Mouse (Mus musculus) cerebellum, adult 2 months (tissue): ENCODE results near the gene Echdc3.

Source experiments
- CTCF ChIP-seq: fragments of 200-500 bp; IDR thresholded peaks from 2 replicates; pipeline ENCODE4 v1.5.1; 2011; ENCODE audit warnings: low read depth, mild to moderate bottlenecking, control low read depth, low read length, moderate library complexity, borderline replicate concordance; ENCODE audit not compliant: insufficient read depth
- POLR2A ChIP-seq: fragments of 200-500 bp; IDR thresholded peaks from 2 replicates; pipeline ENCODE4 v1.6.1; 2011; ENCODE audit warnings: low read length, control low read depth, borderline replicate concordance; ENCODE audit not compliant: insufficient read depth

DNA sequence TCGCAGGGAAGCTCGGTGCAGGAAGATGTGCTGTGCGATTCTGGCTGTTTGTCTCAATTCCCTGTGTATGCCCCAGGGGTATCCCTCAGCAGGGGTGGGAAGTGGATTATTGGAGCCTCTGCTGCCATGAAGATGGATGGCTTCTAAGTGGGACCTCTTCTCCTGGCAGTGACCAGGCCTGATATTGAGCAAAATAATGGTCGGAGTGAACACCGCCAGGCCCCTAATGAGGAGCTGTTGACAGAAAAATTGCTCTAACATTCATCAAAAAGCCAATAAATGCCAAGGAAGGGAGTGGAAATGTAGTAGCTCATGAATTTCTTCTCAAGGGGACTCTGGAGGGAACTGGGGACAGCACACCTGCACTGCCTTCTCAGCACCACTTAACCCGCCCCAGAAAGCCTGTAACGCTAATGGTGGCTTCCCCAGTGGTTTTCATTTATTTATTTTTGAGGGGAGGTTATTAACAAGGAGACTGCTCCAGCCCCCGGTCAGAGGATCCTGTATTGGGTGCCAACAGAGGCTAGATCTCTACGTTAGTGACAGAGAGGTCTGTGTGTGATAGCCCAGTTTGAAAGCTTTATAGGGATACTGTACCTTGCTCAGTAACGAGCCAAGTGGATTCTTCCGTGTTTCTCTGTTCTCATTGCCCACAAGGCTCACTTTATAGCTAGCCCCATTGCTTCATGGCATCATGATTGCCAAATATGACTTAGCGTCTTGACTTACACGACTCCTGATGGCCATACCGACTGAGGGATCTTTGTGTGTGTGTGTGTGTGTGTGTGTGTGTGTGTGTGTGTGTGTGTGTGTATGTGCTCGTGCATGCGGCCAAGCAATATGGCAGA is 33.7 kb downstream of the Echdc3 start:
- TF ChIP-seq CTCF (no peak), POLR2A (no peak)
